ENCODE assay signal across 9 mouse cellular contexts in genomic region chr12:16853431-16854165, GRCm38 (mm10). TPM values are rescaled to one million over a fixed set of nuclear protein-coding genes. Genes with fewer than 3 reads are reported as not detected.
DNase-seq lines count a peak whose midpoint lies in the region; ATAC-seq and TF ChIP-seq lines count a peak whose summit lies in the region.
"Had no signal": no experiment of that assay in that cellular context is flagged by ENCODE, and none has a peak within 500 bp of the region (broad histone marks: within the 10 kb centered on the region; RNA-seq: fewer than 3 reads in every experiment).

No protein-coding gene starts in this region.

- H3K27me3 ChIP-seq in E14TG2a.4 (ENCODE audit: insufficient read depth, low read length): no peaks in the 10 kb centered on the region
- H3K27me3 ChIP-seq in forebrain, embryonic 13.5 days: no peaks in the 10 kb centered on the region
- H3K27me3 ChIP-seq: heart, embryonic 13.5 days had no signal

- H3K36me3 ChIP-seq in E14TG2a.4 (ENCODE audit: insufficient read depth, low read length): no peaks in the 10 kb centered on the region
- H3K36me3 ChIP-seq in forebrain, embryonic 13.5 days (ENCODE audit: poor library complexity, severe bottlenecking): no peaks in the 10 kb centered on the region
- H3K36me3 ChIP-seq: heart, embryonic 13.5 days had no signal

- H3K4me2 ChIP-seq in forebrain, embryonic 13.5 days: no peak overlapping the region
- H3K4me2 ChIP-seq: heart, embryonic 13.5 days had no signal

- no peak overlapping the region for H3K27ac ChIP-seq in forebrain, embryonic 13.5 days
- H3K27ac ChIP-seq: heart, embryonic 13.5 days had no signal

- 86% methylated on average over 11 of the region's 11 CpGs for WGBS in forebrain, embryonic 13.5 days

- peak; percentile 64 to 67 for DNase-seq in frontal cortex, postnatal 36 days (ENCODE audit: low spot score in 2 of 2)
- no peak for DNase-seq in frontal cortex, postnatal 10 days (ENCODE audit: low spot score in 2 of 2)
- DNase-seq in brain, adult 2 months (ENCODE audit: low read depth, low spot score): peak; percentile 79
- DNase-seq in kidney, postnatal 10 days: peak; percentile 73
- DNase-seq in skeletal muscle tissue, adult 2 months (ENCODE audit: low read depth, low spot score): peak; percentile 86
- no peak for DNase-seq in natural killer cell, adult 2 months (ENCODE audit: low spot score in 2 of 2)

- no peak for ATAC-seq in forebrain, embryonic 13.5 days

- H3K4me1 ChIP-seq in E14TG2a.4 (replicated peaks; ENCODE audit: low read depth, low read length): peaks cover 43% of the 10 kb centered on the region
- peaks cover 13% of the 10 kb centered on the region for H3K4me1 ChIP-seq in forebrain, embryonic 13.5 days

- H3K9ac ChIP-seq in forebrain, embryonic 13.5 days: no peak overlapping the region
- H3K9ac ChIP-seq: heart, embryonic 13.5 days had no signal

- no peaks in the 10 kb centered on the region for H3K9me3 ChIP-seq in E14TG2a.4 (ENCODE audit: low read length)
- no peaks in the 10 kb centered on the region for H3K9me3 ChIP-seq in forebrain, embryonic 13.5 days (replicated peaks)
- H3K9me3 ChIP-seq: heart, embryonic 13.5 days had no signal

- peak overlapping the region; percentile 37; the same call in 1 of the 2 replicates for H3K4me3 ChIP-seq in E14TG2a.4 (replicated peaks; ENCODE audit: low read length)
- H3K4me3 ChIP-seq in forebrain, embryonic 13.5 days: no peak overlapping the region
- H3K4me3 ChIP-seq: heart, embryonic 13.5 days had no signal

- no peak for TF ChIP-seq CTCF in E14TG2a.4 (conservative IDR thresholded peaks at IDR 0.05; ENCODE audit: low read length)

RNA-seq across cellular contexts. Expression of gene Rock2, which starts 41.1 kb away (rescaled TPM):
- polyA plus RNA-seq in forebrain, embryonic 13.5 days (2015; fragmentation: Nextera tagmentation; extraction: Ambion mirVana): 12.5 and 13.5 TPM in 2 replicates

RNA-seq across cellular contexts. Expression of gene E2f6, which starts 42.8 kb away (rescaled TPM):
- 43.3 and 51.8 TPM in 2 replicates for polyA plus RNA-seq in forebrain, embryonic 13.5 days (2015; fragmentation: Nextera tagmentation; extraction: Ambion mirVana)

RNA-seq across cellular contexts. Expression of gene Greb1, which starts 52.9 kb away (rescaled TPM):
- polyA plus RNA-seq in forebrain, embryonic 13.5 days (2015; fragmentation: Nextera tagmentation; extraction: Ambion mirVana): 0.85 and 0.97 TPM in 2 replicates

Comparison
In these comparisons a context has a peak if more than half of its experiments do, and no peak if none do; other contexts are left out.
1. DNase-seq: peak in frontal cortex, postnatal 36 days (2 of 2), brain, adult 2 months (single experiment), kidney, postnatal 10 days (single experiment) and skeletal muscle tissue, adult 2 months (single experiment); none in frontal cortex, postnatal 10 days (0 of 2) and natural killer cell, adult 2 months (0 of 2).